Comparison of ENCODE assay signal across 8 mouse cellular contexts in genomic region chr4:46304757-46305384, GRCm38 (mm10). TPM values are rescaled to one million over a fixed set of nuclear protein-coding genes. Genes with fewer than 3 reads are reported as not detected.
DNase-seq lines count a peak whose midpoint lies in the region; ATAC-seq lines count a peak whose summit lies in the region.

No protein-coding gene starts in this region.

- ATAC-seq in hindbrain, embryonic 13.5 days (ENCODE audit: low FRiP score): peak; percentile 91

- peak overlapping the region; percentile 80 for H3K27ac ChIP-seq in hindbrain, embryonic 13.5 days

- no peaks in the 10 kb centered on the region for H3K36me3 ChIP-seq in hindbrain, embryonic 13.5 days

- H3K27me3 ChIP-seq in hindbrain, embryonic 13.5 days: peaks cover 12% of the 10 kb centered on the region

- DNase-seq in NIH3T3 (ENCODE audit: low read depth): peak; percentile 85
- peak; percentile 96 for DNase-seq in cerebellum, postnatal 10 days
- peak; percentile 59 to 81 for DNase-seq in frontal cortex, postnatal 10 days (ENCODE audit: low spot score in 2 of 2)
- DNase-seq in layer of hippocampus, postnatal 25 days (ENCODE audit: extremely low spot score in 1 of 2, low spot score in 1 of 2): peak; percentile 83 to 86
- DNase-seq in lung, postnatal 14 days: peak; percentile 91
- DNase-seq in ovary, postnatal 36 days (ENCODE audit: low spot score): peak; percentile 85
- DNase-seq in thymus, postnatal 25 days: peak; percentile 80

- under 1% methylated on average over 59 of the region's 78 CpGs for WGBS in hindbrain, embryonic 13.5 days

- H3K4me3 ChIP-seq in hindbrain, embryonic 13.5 days: peak overlapping the region; percentile 71

- H3K9me3 ChIP-seq in hindbrain, embryonic 13.5 days: no peaks in the 10 kb centered on the region

- peak overlapping the region; percentile 71 for H3K4me2 ChIP-seq in hindbrain, embryonic 13.5 days

- H3K9ac ChIP-seq in hindbrain, embryonic 13.5 days: peak overlapping the region; percentile 86

- H3K4me1 ChIP-seq in hindbrain, embryonic 13.5 days (replicated peaks): peaks cover 16% of the 10 kb centered on the region

RNA-seq across cellular contexts. Expression of gene Foxe1, which starts 38.5 kb away (rescaled TPM):
- not detected in 2 replicates for polyA plus RNA-seq in hindbrain, embryonic 13.5 days (2015; fragmentation: Nextera tagmentation; extraction: Ambion mirVana)
- not detected for total RNA-seq in layer of hippocampus, postnatal 25 days (2021)

Comparison
In these comparisons a context has a peak if more than half of its experiments do, and no peak if none do; other contexts are left out.
1. Peak in every context shown above with its lines: DNase-seq, ATAC-seq, H3K4me3 ChIP-seq and H3K27ac ChIP-seq.